Comparison of ENCODE assay signal across 8 mouse cellular contexts in genomic region chr6:51469715-51470310, GRCm38 (mm10). TPM values are rescaled to one million over a fixed set of nuclear protein-coding genes. Genes with fewer than 3 reads are reported as not detected.
DNase-seq lines count a peak whose midpoint lies in the region; ATAC-seq and TF ChIP-seq lines count a peak whose summit lies in the region.

Gene Hnrnpa2b1 (minus strand): TSS chr6:51469894.

- peak; percentile 99 for DNase-seq in 3T3-L1 (ENCODE audit: low read depth, low spot score)
- DNase-seq in adrenal gland, postnatal 4 days (ENCODE audit: low spot score in 2 of 2): peak; percentile 99
- DNase-seq in embryonic facial prominence, embryonic 14.5 days (ENCODE audit: low spot score): peak; percentile 100
- peak; percentile 98 to 100 for DNase-seq in heart, adult 2 months
- DNase-seq in kidney, adult 8-10 months: peak; percentile 97 to 99
- peak; percentile 97 to 100 for DNase-seq in spleen, postnatal 10 days (ENCODE audit: low spot score in 2 of 2)

- H3K79me2 ChIP-seq in heart, adult 2 months (replicated peaks; ENCODE audit: control insufficient read depth, insufficient read depth, low read length): peaks cover 4% of the 10 kb centered on the region

- peak within 1 kb of the TSS; percentile 75 for H3K4me2 ChIP-seq in embryonic facial prominence, embryonic 14.5 days (ENCODE audit: low read depth, low read length)
- H3K4me2 ChIP-seq in limb, embryonic 13.5 days (replicated peaks): peak within 1 kb of the TSS; percentile 73
- peak within 1 kb of the TSS; percentile 75 for H3K4me2 ChIP-seq in midbrain, embryonic 16.5 days (ENCODE audit: low read length)

- H3K4me1 ChIP-seq in embryonic facial prominence, embryonic 14.5 days (ENCODE audit: control insufficient read depth, insufficient read depth, low read length): peaks cover 30% of the 10 kb centered on the region
- H3K4me1 ChIP-seq in heart, adult 2 months (ENCODE audit: control insufficient read depth, insufficient read depth, low read length): peaks cover 6% of the 10 kb centered on the region
- peaks cover 42% of the 10 kb centered on the region for H3K4me1 ChIP-seq in limb, embryonic 13.5 days
- peaks cover 46% of the 10 kb centered on the region for H3K4me1 ChIP-seq in midbrain, embryonic 16.5 days (ENCODE audit: control insufficient read depth, insufficient read depth, low read length)

- no peaks in the 10 kb centered on the region for H3K9me3 ChIP-seq in embryonic facial prominence, embryonic 14.5 days (ENCODE audit: control insufficient read depth, low read length)
- H3K9me3 ChIP-seq in limb, embryonic 13.5 days: no peaks in the 10 kb centered on the region
- no peaks in the 10 kb centered on the region for H3K9me3 ChIP-seq in midbrain, embryonic 16.5 days (replicated peaks; ENCODE audit: control insufficient read depth, low read length, poor library complexity, severe bottlenecking)

- peak; percentile 92 for ATAC-seq in embryonic facial prominence, embryonic 14.5 days (ENCODE audit: low read depth)
- peak; percentile 93 for ATAC-seq in limb, embryonic 13.5 days (ENCODE audit: low FRiP score, low read depth)
- peak; percentile 93 for ATAC-seq in midbrain, embryonic 16.5 days

- WGBS in embryonic facial prominence, embryonic 14.5 days: 0% methylated on average over 45 of the region's 63 CpGs
- WGBS in heart, adult 2 months: 1% methylated on average over 63 of the region's 63 CpGs
- under 1% methylated on average over 63 of the region's 63 CpGs for WGBS in limb, embryonic 13.5 days
- under 1% methylated on average over 63 of the region's 63 CpGs for WGBS in midbrain, embryonic 16.5 days

- peak; percentile 99 for TF ChIP-seq POLR2A in heart, adult 2 months (IDR thresholded peaks at IDR 0.05; ENCODE audit: insufficient read depth, low read depth, low read length)

- H3K36me3 ChIP-seq in embryonic facial prominence, embryonic 14.5 days (ENCODE audit: control insufficient read depth, insufficient read depth, low read length): peaks cover 49% of the 10 kb centered on the region
- H3K36me3 ChIP-seq in heart, adult 2 months (ENCODE audit: control insufficient read depth, insufficient read depth, low read length): peaks cover 45% of the 10 kb centered on the region
- peaks cover 52% of the 10 kb centered on the region for H3K36me3 ChIP-seq in limb, embryonic 13.5 days
- peaks cover 9% of the 10 kb centered on the region for H3K36me3 ChIP-seq in midbrain, embryonic 16.5 days (ENCODE audit: control insufficient read depth, insufficient read depth, low read length)

- TF ChIP-seq CTCF in heart, adult 2 months (IDR thresholded peaks at IDR 0.05): no peak

- no peaks in the 10 kb centered on the region for H3K27me3 ChIP-seq in embryonic facial prominence, embryonic 14.5 days (replicated peaks; ENCODE audit: control insufficient read depth, insufficient read depth, low read length)
- H3K27me3 ChIP-seq in heart, adult 2 months (ENCODE audit: control insufficient read depth, insufficient read depth, low read length): no peaks in the 10 kb centered on the region
- H3K27me3 ChIP-seq in limb, embryonic 13.5 days: no peaks in the 10 kb centered on the region
- no peaks in the 10 kb centered on the region for H3K27me3 ChIP-seq in midbrain, embryonic 16.5 days (ENCODE audit: control insufficient read depth, insufficient read depth, low read depth, low read length)

- peak; percentile 75 for TF ChIP-seq EP300 in heart, adult 2 months (IDR thresholded peaks at IDR 0.05; ENCODE audit: insufficient read depth, low read depth, low read length)

- H3K27ac ChIP-seq in embryonic facial prominence, embryonic 14.5 days (replicated peaks; ENCODE audit: low read depth, low read length): peak within 1 kb of the TSS; percentile 100
- peak within 1 kb of the TSS; percentile 99 for H3K27ac ChIP-seq in heart, adult 2 months
- peak within 1 kb of the TSS; percentile 100 for H3K27ac ChIP-seq in limb, embryonic 13.5 days
- H3K27ac ChIP-seq in midbrain, embryonic 16.5 days (ENCODE audit: low read length): peak within 1 kb of the TSS; percentile 100

- intact Hi-C loops in heart, adult 2 months (cut with DNase I): loop anchor here (1.0 to 10.0 kb wide), 5 partner anchors 37 to 535 kb away; no protein-coding TSS in a partner anchor

- peak within 1 kb of the TSS; percentile 100 for H3K4me3 ChIP-seq in embryonic facial prominence, embryonic 14.5 days (ENCODE audit: low read depth, low read length)
- peak within 1 kb of the TSS; percentile 71 for H3K4me3 ChIP-seq in heart, adult 2 months
- peak within 1 kb of the TSS; percentile 92 for H3K4me3 ChIP-seq in limb, embryonic 13.5 days
- peak within 1 kb of the TSS; percentile 82 for H3K4me3 ChIP-seq in midbrain, embryonic 16.5 days (ENCODE audit: low read depth, low read length)

- peak within 1 kb of the TSS; percentile 100 for H3K9ac ChIP-seq in embryonic facial prominence, embryonic 14.5 days (ENCODE audit: low read depth, low read length)
- peak within 1 kb of the TSS; percentile 99 for H3K9ac ChIP-seq in heart, adult 2 months (ENCODE audit: low read depth, low read length)
- peak within 1 kb of the TSS; percentile 100 for H3K9ac ChIP-seq in limb, embryonic 13.5 days
- H3K9ac ChIP-seq in midbrain, embryonic 16.5 days (ENCODE audit: low read depth, low read length): peak within 1 kb of the TSS; percentile 100

RNA-seq across cellular contexts. Expression of gene Hnrnpa2b1, which starts in this region (rescaled TPM):
- total RNA-seq in adrenal gland, postnatal 4 days (2021): 100 to 1,000 TPM; 776 to 871 TPM
- polyA plus RNA-seq in embryonic facial prominence, embryonic 14.5 days (2014; fragmentation: Nextera tagmentation; extraction: Ambion mirVana): 930 and 1,017 TPM in 2 replicates
- total RNA-seq in heart, adult 2 months (2021): 100 to 1,000 TPM; 384 to 411 TPM
- polyA plus RNA-seq in heart, adult 2 months (2012; rRNA removed): 91.2 and 166 TPM in 2 replicates
- polyA plus RNA-seq in limb, embryonic 13.5 days (2015; fragmentation: Nextera tagmentation; extraction: Ambion mirVana): 2,108 and 2,149 TPM in 2 replicates
- 1,316 and 1,531 TPM in 2 replicates for polyA plus RNA-seq in midbrain, embryonic 16.5 days (2015; fragmentation: Nextera tagmentation; extraction: Ambion mirVana)

Comparison
In these comparisons a context has a peak if more than half of its experiments do, and no peak if none do; other contexts are left out.
1. Peak in every context shown above with its lines: DNase-seq, ATAC-seq, H3K4me3 ChIP-seq and H3K27ac ChIP-seq.